Mouse (Mus musculus) small intestine, adult 2 months (tissue): Measurements from ENCODE around the gene Cnr2.

Source experiments
- CTCF ChIP-seq: fragments of 200-500 bp; IDR thresholded peaks from 2 replicates; pipeline ENCODE4 v1.5.1; 2012; ENCODE audit warnings: low read depth, mild to moderate bottlenecking, control low read depth, inconsistent platforms, low read length, moderate library complexity, mixed read lengths; ENCODE audit not compliant: insufficient replicate concordance, insufficient read length; ENCODE audit errors: extremely low read depth
- POLR2A ChIP-seq: fragments of 200-500 bp; IDR thresholded peaks from 2 replicates; pipeline ENCODE4 v1.6.1; 2012; ENCODE audit warnings: low read depth, mild to moderate bottlenecking, control low read depth, inconsistent platforms, low read length, moderate library complexity

DNA sequence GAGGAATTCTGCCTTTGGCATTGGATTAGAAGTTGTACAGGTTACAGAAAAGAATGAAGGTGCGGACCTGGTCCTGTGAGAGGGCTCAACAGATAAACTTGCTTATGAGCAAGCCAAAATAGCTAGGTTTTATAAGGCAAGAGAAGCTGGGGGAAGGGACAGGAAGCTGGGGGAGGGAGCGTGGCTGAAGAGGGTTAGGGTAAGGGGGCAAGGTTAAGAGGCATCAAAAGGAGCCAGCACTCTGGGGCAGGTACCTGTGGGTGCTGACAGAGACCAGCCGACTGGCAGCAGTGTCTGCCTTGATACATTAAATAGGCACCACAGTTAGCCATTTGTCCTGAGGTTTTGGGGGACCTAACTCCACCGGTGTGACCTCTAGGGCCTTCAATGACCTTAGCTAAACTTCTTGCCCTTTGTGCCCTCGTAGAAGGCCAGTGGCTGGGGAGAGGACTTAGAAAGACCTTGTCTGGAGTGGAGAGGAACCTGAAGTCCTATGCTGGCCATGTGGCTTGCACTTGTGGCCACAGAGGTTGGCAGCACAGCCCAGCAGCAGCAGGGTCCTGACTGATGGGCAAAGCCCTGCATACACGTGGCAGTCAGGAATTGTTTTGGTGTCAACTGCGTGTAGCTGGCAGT is 11.2 kb upstream of the Cnr2 start:
- TF ChIP-seq CTCF (no peak), POLR2A (no peak)
